Mouse (Mus musculus): ENCODE results near the gene Tex9. TPM values are rescaled to one million over a fixed set of nuclear protein-coding genes. Genes with fewer than 3 reads are reported as not detected.
"Not testable (repeated sequence)": the region's sequence is repeated elsewhere in the genome, so short reads cannot be mapped to it uniquely, and the experiment has no call there.

Tex9 gene
- total RNA-seq, 2 experiments from 2014 or later, result 5.8 to 7.5 TPM

GRCm38 (mm10) chr9:72440948-72441926, 50.8 kb downstream of the Tex9 start:
- no peak for DNase-seq (ENCODE audit: extremely low spot score in 1 of 2, low spot score in 1 of 2)

GRCm38 (mm10) chr9:72440358-72440757, 51.7 kb downstream of the Tex9 start:
- DNase-seq (ENCODE audit: extremely low spot score in 1 of 2, low spot score in 1 of 2), result no peak

GRCm38 (mm10) chr9:72438749-72439148, 53.3 kb downstream of the Tex9 start:
- no peak for DNase-seq (ENCODE audit: extremely low spot score in 1 of 2, low spot score in 1 of 2)

GRCm38 (mm10) chr9:72437822-72438701, 54.0 kb downstream of the Tex9 start, which contains the start of gene Mns1:
Gene Mns1 (plus strand): TSS chr9:72438011.
- DNase-seq (ENCODE audit: extremely low spot score in 1 of 2, low spot score in 1 of 2), result peak; percentile 81 to 86

- DNase-seq (ENCODE audit: extremely low spot score in 1 of 2, low spot score in 1 of 2), result no peak
Observed at GRCm38 (mm10) chr9:72434876-72435275, 57.1 kb downstream of the Tex9 start.

- no peak for DNase-seq (ENCODE audit: extremely low spot score in 1 of 2, low spot score in 1 of 2)
Observed at GRCm38 (mm10) chr9:72427861-72428260, 64.2 kb downstream of the Tex9 start.

- no peak for DNase-seq (ENCODE audit: extremely low spot score in 1 of 2, low spot score in 1 of 2)
Observed at GRCm38 (mm10) chr9:72425300-72425850, 66.6 kb downstream of the Tex9 start.

GRCm38 (mm10) chr9:72422753-72423152, 69.3 kb downstream of the Tex9 start:
- no peak for DNase-seq (ENCODE audit: extremely low spot score in 1 of 2, low spot score in 1 of 2)

GRCm38 (mm10) chr9:72422284-72422683, 69.7 kb downstream of the Tex9 start:
- DNase-seq (ENCODE audit: extremely low spot score in 1 of 2, low spot score in 1 of 2), result no peak

- DNase-seq (ENCODE audit: extremely low spot score in 1 of 2, low spot score in 1 of 2), result no peak
Observed at GRCm38 (mm10) chr9:72420490-72420889, 71.5 kb downstream of the Tex9 start.

GRCm38 (mm10) chr9:72418443-72418842, 73.6 kb downstream of the Tex9 start:
- DNase-seq (ENCODE audit: extremely low spot score in 1 of 2, low spot score in 1 of 2), result no peak

GRCm38 (mm10) chr9:72411746-72412145, 80.3 kb downstream of the Tex9 start:
- DNase-seq (ENCODE audit: extremely low spot score in 1 of 2, low spot score in 1 of 2), result no peak

- no peak for DNase-seq (ENCODE audit: extremely low spot score in 1 of 2, low spot score in 1 of 2)
Observed at GRCm38 (mm10) chr9:72409381-72410225, 82.4 kb downstream of the Tex9 start.

GRCm38 (mm10) chr9:72408131-72408586, 83.9 kb downstream of the Tex9 start:
- DNase-seq (ENCODE audit: extremely low spot score in 1 of 2, low spot score in 1 of 2), result peak; percentile 72 to 93

- DNase-seq (ENCODE audit: extremely low spot score in 1 of 2, low spot score in 1 of 2), result no peak
Observed at GRCm38 (mm10) chr9:72405882-72406638, 86.0 kb downstream of the Tex9 start.

GRCm38 (mm10) chr9:72404934-72405333, 87.1 kb downstream of the Tex9 start:
- no peak for DNase-seq (ENCODE audit: extremely low spot score in 1 of 2, low spot score in 1 of 2)

- no peak for DNase-seq (ENCODE audit: extremely low spot score in 1 of 2, low spot score in 1 of 2)
Observed at GRCm38 (mm10) chr9:72404446-72404845, 87.6 kb downstream of the Tex9 start.

- no peak for DNase-seq (ENCODE audit: extremely low spot score in 1 of 2, low spot score in 1 of 2)
Observed at GRCm38 (mm10) chr9:72403421-72403820, 88.6 kb downstream of the Tex9 start.

GRCm38 (mm10) chr9:72401769-72402168, 90.2 kb downstream of the Tex9 start:
- not testable (repeated sequence) for DNase-seq (ENCODE audit: extremely low spot score in 1 of 2, low spot score in 1 of 2)

Measured in layer of hippocampus, postnatal 25 days (tissue).